Mouse (Mus musculus): ENCODE results near the gene Gm5475. TPM values are rescaled to one million over a fixed set of nuclear protein-coding genes. Genes with fewer than 3 reads are reported as not detected.
"Not testable (repeated sequence)": the region's sequence is repeated elsewhere in the genome, so short reads cannot be mapped to it uniquely, and the experiment has no call there.

The Gm5475 gene
- polyA plus RNA-seq (2014; fragmentation: Nextera tagmentation; extraction: Ambion mirVana): 0.07 TPM in 1 of 2 replicates, not detected in the other

GRCm38 (mm10) chr15:100421758-100422197, at the start of gene Gm5475:
Gm5475 (plus strand) TSS chr15:100422147.
- ATAC-seq; H3K27ac ChIP-seq (ENCODE audit: low read depth, low read length); DNase-seq (ENCODE audit: low spot score); H3K9me3 ChIP-seq (replicated peaks; ENCODE audit: control insufficient read depth, low read length); H3K36me3 ChIP-seq (ENCODE audit: control insufficient read depth, insufficient read depth, low read length): not testable (repeated sequence)
- Histone ChIP-seq H3K9ac (ENCODE audit: low read length) (peak within 1 kb of the TSS; percentile 85), H3K4me3 (ENCODE audit: low read depth, low read length) (peak within 1 kb of the TSS; percentile 93), H3K4me1 (ENCODE audit: control insufficient read depth, insufficient read depth, low read length) (peaks cover 12% of the 10 kb centered on the region), H3K4me2 (ENCODE audit: low read length) (peak within 1 kb of the TSS; percentile 69), H3K27me3 (replicated peaks; ENCODE audit: control insufficient read depth, insufficient read depth, low read length) (peaks cover 23% of the 10 kb centered on the region)
- WGBS: 20% methylated on average over 3 of the region's 3 CpGs

DNA sequence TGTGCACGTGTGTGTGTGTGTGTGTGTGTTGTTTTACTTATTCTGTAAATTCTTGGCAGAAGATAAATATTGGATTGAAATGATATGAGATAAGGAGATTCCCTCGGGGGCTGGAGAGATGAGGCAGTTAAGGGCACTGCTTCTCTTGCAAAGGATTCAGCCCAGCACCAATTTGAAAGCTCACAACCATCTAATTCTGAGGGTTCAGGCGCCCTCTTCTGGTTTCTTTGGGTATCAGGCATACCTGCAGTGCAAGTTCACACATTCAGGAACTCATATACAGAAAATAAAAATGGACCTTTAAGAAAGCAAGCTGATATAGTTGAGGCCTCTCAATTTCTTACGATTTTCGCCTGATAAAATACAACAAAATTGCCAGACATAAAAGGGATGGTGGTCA, 46.9 kb upstream of the Gm5475 start:
- H3K36me3 ChIP-seq (ENCODE audit: control insufficient read depth, insufficient read depth, low read length): no peaks in the 10 kb centered on the region
- no peaks in the 10 kb centered on the region for H3K27me3 ChIP-seq (replicated peaks; ENCODE audit: control insufficient read depth, insufficient read depth, low read length)
- no peak overlapping the region for H3K4me3 ChIP-seq (ENCODE audit: low read depth, low read length)
- no peaks in the 10 kb centered on the region for H3K9me3 ChIP-seq (replicated peaks; ENCODE audit: control insufficient read depth, low read length)
- no peak overlapping the region for H3K4me2 ChIP-seq (ENCODE audit: low read length)
- 38% methylated on average over 5 of the region's 5 CpGs for WGBS
- no peak overlapping the region for H3K27ac ChIP-seq (ENCODE audit: low read depth, low read length)
- ATAC-seq: 0 out of 2 replicates have a peak, but pooled peaks have one; percentile 29
- H3K9ac ChIP-seq (ENCODE audit: low read length): no peak overlapping the region
- H3K4me1 ChIP-seq (ENCODE audit: control insufficient read depth, insufficient read depth, low read length): no peaks in the 10 kb centered on the region
- peak; percentile 84 for DNase-seq (ENCODE audit: low spot score)

- H3K4me3 ChIP-seq (ENCODE audit: low read depth, low read length); H3K9ac ChIP-seq (ENCODE audit: low read length); H3K4me1 ChIP-seq (ENCODE audit: control insufficient read depth, insufficient read depth, low read length); DNase-seq (ENCODE audit: low spot score); H3K27me3 ChIP-seq (replicated peaks; ENCODE audit: control insufficient read depth, insufficient read depth, low read length); H3K4me2 ChIP-seq (ENCODE audit: low read length); H3K27ac ChIP-seq (ENCODE audit: low read depth, low read length); H3K9me3 ChIP-seq (replicated peaks; ENCODE audit: control insufficient read depth, low read length); H3K36me3 ChIP-seq (ENCODE audit: control insufficient read depth, insufficient read depth, low read length): not testable (repeated sequence)
- peak; percentile 61 for ATAC-seq
- 23% methylated on average over 3 of the region's 9 CpGs for WGBS
These were observed 44.0 kb upstream of the Gm5475 start for GRCm38 (mm10) chr15:100377847-100378505.

DNA sequence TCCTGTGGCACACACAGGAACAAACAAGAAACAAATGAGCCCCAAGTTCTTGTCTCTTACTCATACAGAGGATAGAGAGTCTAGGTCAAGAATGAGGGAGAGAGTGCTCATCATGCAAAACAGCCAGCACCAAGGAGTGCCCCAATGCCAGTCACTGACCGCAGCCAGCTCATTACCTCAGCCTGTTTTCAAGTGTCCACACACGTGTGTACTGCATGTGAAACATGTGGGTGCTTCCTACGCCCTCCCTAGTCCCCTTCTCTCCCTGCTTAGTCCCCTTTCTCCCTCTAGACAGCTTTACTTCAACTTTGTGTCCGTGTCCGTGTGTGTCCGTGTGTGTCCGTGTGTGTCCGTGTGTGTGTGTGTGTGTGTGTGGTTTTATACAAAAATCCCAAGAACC, 42.3 kb upstream of the Gm5475 start:
- no peak overlapping the region for H3K27ac ChIP-seq (ENCODE audit: low read depth, low read length)
- DNase-seq (ENCODE audit: low spot score) (no peak), ATAC-seq (no peak)
- H3K9ac ChIP-seq (ENCODE audit: low read length): no peak overlapping the region
- no peaks in the 10 kb centered on the region for H3K27me3 ChIP-seq (replicated peaks; ENCODE audit: control insufficient read depth, insufficient read depth, low read length)
- H3K4me2 ChIP-seq (ENCODE audit: low read length): no peak overlapping the region
- no peaks in the 10 kb centered on the region for H3K9me3 ChIP-seq (replicated peaks; ENCODE audit: control insufficient read depth, low read length)
- no peaks in the 10 kb centered on the region for H3K36me3 ChIP-seq (ENCODE audit: control insufficient read depth, insufficient read depth, low read length)
- no peaks in the 10 kb centered on the region for H3K4me1 ChIP-seq (ENCODE audit: control insufficient read depth, insufficient read depth, low read length)
- 88% methylated on average over 8 of the region's 8 CpGs for WGBS
- H3K4me3 ChIP-seq (ENCODE audit: low read depth, low read length): no peak overlapping the region

DNA sequence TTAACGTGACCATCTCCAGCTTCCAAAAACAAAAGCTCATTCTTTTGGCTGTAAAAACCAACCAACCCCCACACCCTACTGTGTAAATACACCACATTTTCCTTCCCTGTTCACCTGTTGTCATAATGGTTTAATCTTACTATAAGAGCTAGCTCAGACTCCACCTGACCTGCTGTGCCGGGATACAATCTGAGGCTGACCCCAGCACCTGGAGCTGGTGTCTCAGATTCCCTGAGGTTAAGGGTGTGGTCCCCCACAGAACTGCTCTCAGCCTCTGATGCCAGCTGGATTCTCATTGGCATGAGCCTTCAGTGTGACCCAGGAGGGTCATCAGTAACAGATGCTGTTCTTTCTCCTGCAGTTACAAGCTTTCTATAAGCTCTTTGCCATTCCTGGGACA, 41.8 kb upstream of the Gm5475 start:
- Histone ChIP-seq H3K4me2 (ENCODE audit: low read length) (no peak overlapping the region), H3K9ac (ENCODE audit: low read length) (no peak overlapping the region), H3K27me3 (replicated peaks; ENCODE audit: control insufficient read depth, insufficient read depth, low read length) (no peaks in the 10 kb centered on the region), H3K9me3 (replicated peaks; ENCODE audit: control insufficient read depth, low read length) (no peaks in the 10 kb centered on the region), H3K36me3 (ENCODE audit: control insufficient read depth, insufficient read depth, low read length) (no peaks in the 10 kb centered on the region), H3K4me3 (ENCODE audit: low read depth, low read length) (no peak overlapping the region), H3K27ac (ENCODE audit: low read depth, low read length) (no peak overlapping the region), H3K4me1 (ENCODE audit: control insufficient read depth, insufficient read depth, low read length) (no peaks in the 10 kb centered on the region)
- DNase-seq (ENCODE audit: low spot score): no peak
- ATAC-seq: no peak
- 75% methylated on average over 2 of the region's 2 CpGs for WGBS

GRCm38 (mm10) chr15:100385705-100386104, 36.2 kb upstream of the Gm5475 start:
- ATAC-seq: no peak
- WGBS: 89% methylated on average over 9 of the region's 9 CpGs

GRCm38 (mm10) chr15:100387544-100388223, 34.3 kb upstream of the Gm5475 start:
- Histone ChIP-seq H3K9ac (ENCODE audit: low read length) (no peak overlapping the region), H3K27ac (ENCODE audit: low read depth, low read length) (no peak overlapping the region), H3K4me1 (ENCODE audit: control insufficient read depth, insufficient read depth, low read length) (no peaks in the 10 kb centered on the region), H3K9me3 (replicated peaks; ENCODE audit: control insufficient read depth, low read length) (no peaks in the 10 kb centered on the region), H3K4me2 (ENCODE audit: low read length) (no peak overlapping the region), H3K27me3 (replicated peaks; ENCODE audit: control insufficient read depth, insufficient read depth, low read length) (no peaks in the 10 kb centered on the region), H3K4me3 (ENCODE audit: low read depth, low read length) (no peak overlapping the region), H3K36me3 (ENCODE audit: control insufficient read depth, insufficient read depth, low read length) (0 out of 2 replicates have a peak, but pooled peaks cover 2% of the 10 kb centered on the region)
- WGBS: 94% methylated on average over 17 of the region's 17 CpGs
- DNase-seq (ENCODE audit: low spot score) (no peak), ATAC-seq (no peak)

More at GRCm38 (mm10) chr15:100385705-100386104, 36.2 kb upstream of the Gm5475 start:
- Histone ChIP-seq H3K4me2 (ENCODE audit: low read length) (no peak overlapping the region), H3K27ac (ENCODE audit: low read depth, low read length) (no peak overlapping the region), H3K9me3 (replicated peaks; ENCODE audit: control insufficient read depth, low read length) (no peaks in the 10 kb centered on the region), H3K36me3 (ENCODE audit: control insufficient read depth, insufficient read depth, low read length) (no peaks in the 10 kb centered on the region), H3K4me3 (ENCODE audit: low read depth, low read length) (no peak overlapping the region), H3K4me1 (ENCODE audit: control insufficient read depth, insufficient read depth, low read length) (no peaks in the 10 kb centered on the region), H3K9ac (ENCODE audit: low read length) (no peak overlapping the region), H3K27me3 (replicated peaks; ENCODE audit: control insufficient read depth, insufficient read depth, low read length) (no peaks in the 10 kb centered on the region)
- DNase-seq (ENCODE audit: low spot score): no peak

GRCm38 (mm10) chr15:100388224-100388835, 33.6 kb upstream of the Gm5475 start:
- no peak for DNase-seq (ENCODE audit: low spot score)
- Histone ChIP-seq H3K27ac (ENCODE audit: low read depth, low read length) (no peak overlapping the region), H3K27me3 (replicated peaks; ENCODE audit: control insufficient read depth, insufficient read depth, low read length) (no peaks in the 10 kb centered on the region), H3K4me2 (ENCODE audit: low read length) (no peak overlapping the region), H3K9me3 (replicated peaks; ENCODE audit: control insufficient read depth, low read length) (no peaks in the 10 kb centered on the region), H3K9ac (ENCODE audit: low read length) (no peak overlapping the region), H3K36me3 (ENCODE audit: control insufficient read depth, insufficient read depth, low read length) (peaks cover 9% of the 10 kb centered on the region), H3K4me3 (ENCODE audit: low read depth, low read length) (no peak overlapping the region), H3K4me1 (ENCODE audit: control insufficient read depth, insufficient read depth, low read length) (no peaks in the 10 kb centered on the region)
- no peak for ATAC-seq
- WGBS: 88% methylated on average over 16 of the region's 16 CpGs

- Histone ChIP-seq H3K4me1 (ENCODE audit: control insufficient read depth, insufficient read depth, low read length) (no peaks in the 10 kb centered on the region), H3K4me2 (ENCODE audit: low read length) (no peak overlapping the region), H3K27me3 (replicated peaks; ENCODE audit: control insufficient read depth, insufficient read depth, low read length) (no peaks in the 10 kb centered on the region), H3K4me3 (ENCODE audit: low read depth, low read length) (no peak overlapping the region), H3K9me3 (replicated peaks; ENCODE audit: control insufficient read depth, low read length) (no peaks in the 10 kb centered on the region), H3K36me3 (ENCODE audit: control insufficient read depth, insufficient read depth, low read length) (peaks cover 14% of the 10 kb centered on the region), H3K27ac (ENCODE audit: low read depth, low read length) (no peak overlapping the region), H3K9ac (ENCODE audit: low read length) (no peak overlapping the region)
- no peak for ATAC-seq
- WGBS: 61% methylated on average over 9 of the region's 9 CpGs
- no peak for DNase-seq (ENCODE audit: low spot score)
These were observed 33.1 kb upstream of the Gm5475 start for GRCm38 (mm10) chr15:100388886-100389285.
